Mouse (Mus musculus) gastrocnemius, adult 18-20 months (tissue): ENCODE results near the gene Ercc1. TPM values are rescaled to one million over a fixed set of nuclear protein-coding genes. Genes with fewer than 3 reads are reported as not detected.

Experiments
- DNase-seq: peaks from one replicate; pipeline ENCODE4 v3.0.0; 2021; ENCODE audit warnings: low spot score
- total RNA-seq, 2 experiments: library from RNA; stranded (reverse); gene quantifications; 2 replicates each; pipeline ENCODE4 v1.2.3; 2021

Ercc1 gene
- total RNA-seq, 2 experiments from 2014 or later, result 30.0 to 30.8 TPM

- DNase-seq, result no peak
Observed at GRCm38 (mm10) chr7:19309278-19309883, 35.2 kb upstream of the Ercc1 start.

- DNase-seq, result peak; percentile 95
Observed at GRCm38 (mm10) chr7:19309884-19310641, 34.5 kb upstream of the Ercc1 start, which contains the start of gene Fosb. Gene Fosb, minus strand, starts transcription at chr7:19310051.

- DNase-seq, result no peak
Observed at GRCm38 (mm10) chr7:19311991-19312390, 32.6 kb upstream of the Ercc1 start.

GRCm38 (mm10) chr7:19314033-19314432 is 30.5 kb upstream of the Ercc1 start:
- no peak for DNase-seq

- DNase-seq, result no peak
Observed at GRCm38 (mm10) chr7:19316451-19317161, 28.0 kb upstream of the Ercc1 start.

- no peak for DNase-seq
Observed at GRCm38 (mm10) chr7:19318201-19318600, 26.4 kb upstream of the Ercc1 start.

- DNase-seq, result no peak
Observed at GRCm38 (mm10) chr7:19318676-19319075, 25.9 kb upstream of the Ercc1 start.

GRCm38 (mm10) chr7:19319458-19319857 is 25.1 kb upstream of the Ercc1 start:
- no peak for DNase-seq

- DNase-seq, result peak; percentile 96
Observed at GRCm38 (mm10) chr7:19319906-19320305, 24.7 kb upstream of the Ercc1 start.

- no peak for DNase-seq
Observed at GRCm38 (mm10) chr7:19320637-19321036, 23.9 kb upstream of the Ercc1 start.

- DNase-seq, result no peak
Observed at GRCm38 (mm10) chr7:19321464-19321863, 23.1 kb upstream of the Ercc1 start.

GRCm38 (mm10) chr7:19322489-19322888 is 22.1 kb upstream of the Ercc1 start:
- DNase-seq, result no peak

GRCm38 (mm10) chr7:19324221-19324620 is 20.4 kb upstream of the Ercc1 start:
- no peak for DNase-seq

GRCm38 (mm10) chr7:19325262-19326199 is 19.0 kb upstream of the Ercc1 start:
- DNase-seq, result no peak

GRCm38 (mm10) chr7:19326359-19326758 is 18.2 kb upstream of the Ercc1 start:
- peak; percentile 91 for DNase-seq

GRCm38 (mm10) chr7:19327128-19327527 is 17.4 kb upstream of the Ercc1 start:
- DNase-seq, result peak; percentile 94

- no peak for DNase-seq
Observed at GRCm38 (mm10) chr7:19327782-19328181, 16.8 kb upstream of the Ercc1 start.

- no peak for DNase-seq
Observed at GRCm38 (mm10) chr7:19328425-19328824, 16.2 kb upstream of the Ercc1 start.

- DNase-seq, result no peak
Observed at GRCm38 (mm10) chr7:19331910-19332309, 12.7 kb upstream of the Ercc1 start.

GRCm38 (mm10) chr7:19332709-19333352 is 11.7 kb upstream of the Ercc1 start:
- peak; percentile 84 for DNase-seq

- no peak for DNase-seq
Observed at GRCm38 (mm10) chr7:19335583-19335982, 9.0 kb upstream of the Ercc1 start.
